Mouse (Mus musculus): Measurements from ENCODE around the gene Psmc3ip. TPM values are rescaled to one million over a fixed set of nuclear protein-coding genes. Genes with fewer than 3 reads are reported as not detected.
A peak's percentile ranks its signal among the peaks of the same experiment; 100 is the strongest.

Psmc3ip gene
- polyA plus RNA-seq, 1 experiment from 2014 or later: 20.6 TPM

DNA sequence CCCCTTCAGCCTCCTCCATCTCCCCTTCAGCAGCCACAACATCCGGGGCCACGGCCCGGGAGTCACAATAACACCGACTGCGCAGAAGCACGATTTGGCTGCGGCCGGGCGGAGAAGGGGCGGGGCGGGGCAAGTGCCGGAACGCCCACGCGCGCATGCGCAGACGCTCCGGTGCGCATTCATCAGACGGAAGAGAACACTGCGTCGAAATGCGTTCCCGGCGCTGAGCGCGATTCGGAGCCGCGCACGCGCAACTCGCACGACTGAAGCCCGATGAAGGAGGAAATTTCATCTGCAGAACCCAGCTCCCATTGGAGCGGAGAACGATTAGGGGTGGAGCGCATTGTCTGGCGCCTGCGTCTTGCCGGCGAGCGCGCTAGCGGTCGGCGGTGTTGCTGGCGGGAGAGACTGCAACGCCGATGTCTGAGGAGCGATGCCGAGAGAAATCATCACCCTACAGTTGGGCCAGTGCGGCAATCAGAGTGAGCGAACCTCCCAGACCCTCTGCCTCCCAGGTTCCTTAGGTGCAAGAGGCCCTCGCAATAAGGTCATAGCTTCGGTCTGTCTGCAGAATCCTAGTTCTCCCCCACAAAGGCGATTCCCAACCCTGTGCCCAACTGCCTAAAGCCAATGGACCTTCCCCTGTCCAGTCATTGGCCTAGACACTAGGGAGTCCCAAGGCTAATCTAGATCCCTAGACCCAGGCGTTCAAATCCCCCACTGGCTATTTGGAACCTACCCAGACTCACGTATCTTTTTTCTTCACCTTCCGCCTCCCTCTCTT is 24.7 kb upstream of the Psmc3ip start, which contains the start of the genes Retreg3 and Tubg1:
Gene Retreg3, minus strand, starts transcription at position 133 of the 784 bp plus-strand sequence.
Gene Tubg1, plus strand, starts transcription at position 178 of the 784 bp plus-strand sequence.
- no peak for TF ChIP-seq CTCF (IDR thresholded peaks at IDR 0.05)
- H3K27me3 ChIP-seq: no peaks in the 10 kb centered on the region
- ChIA-PET POLR2A (interaction anchor here (0.6 to 2.2 kb wide), 7 partner anchors 11 to 196 kb away, joined by 3 to 8 read pairs (median 4); partner anchors contain the start of genes Mlx, Plekhh3, Psmc3ip and Psme3), CTCF (interaction anchor here (1.6 to 2.6 kb wide), 3 partner anchors 14 to 55 kb away, joined by 4 to 5 read pairs (median 5); partner anchors contain the start of gene Ccr10)
- in situ Hi-C loops (cut with MboI; ENCODE audit: low pct_unique_long_range_greater_than_20kb): no loop called here
- peak; percentile 82 for ATAC-seq
- peak; percentile 97 for DNase-seq (ENCODE audit: low read depth, low spot score)

DNA sequence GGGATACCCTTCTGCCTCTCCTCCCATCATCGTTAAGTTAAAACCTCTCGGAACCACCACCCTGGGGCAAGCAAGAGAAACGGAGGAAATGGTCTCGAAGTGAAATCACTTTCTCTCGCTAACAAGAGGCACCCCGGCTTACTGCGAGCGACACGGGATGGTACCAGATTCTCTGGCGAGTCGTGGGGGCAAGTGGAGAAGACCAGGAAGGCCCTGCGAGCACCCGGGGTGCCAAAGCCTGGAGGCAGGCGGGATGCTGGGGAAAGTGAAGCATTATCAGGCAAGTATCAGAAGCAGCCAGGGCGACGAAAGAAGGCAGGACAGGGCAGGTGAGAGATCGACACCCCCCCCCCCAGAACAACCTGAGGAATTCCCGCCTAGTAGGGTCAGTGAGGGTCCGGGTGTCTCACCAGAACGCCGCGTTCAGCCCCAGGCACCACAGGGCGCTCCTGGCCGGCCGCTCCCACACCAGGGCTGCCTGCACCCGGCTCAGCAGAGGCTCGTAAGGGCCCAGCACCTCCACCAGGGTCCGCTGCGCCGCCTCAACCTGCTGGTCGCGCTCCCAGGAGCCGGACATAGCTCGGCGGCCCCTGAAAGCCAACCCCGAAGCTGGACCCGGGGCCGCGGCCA is 24.0 kb upstream of the Psmc3ip start:
- ChIA-PET POLR2A (interaction anchor here (0.6 to 2.2 kb wide), 6 partner anchors 11 to 197 kb away, joined by 3 to 8 read pairs (median 4); partner anchors contain the start of genes Mlx, Plekhh3, Psmc3ip and Psme3), CTCF (interaction anchor here (1.2 to 1.6 kb wide), 3 partner anchors 14 to 55 kb away, joined by 3 to 5 read pairs (median 4); no protein-coding TSS in a partner anchor)
- in situ Hi-C loops (cut with MboI; ENCODE audit: low pct_unique_long_range_greater_than_20kb): no loop called here
- no peak for TF ChIP-seq CTCF (IDR thresholded peaks at IDR 0.05)
- DNase-seq (ENCODE audit: low read depth, low spot score) (no peak), ATAC-seq (peak; percentile 21)
- no peaks in the 10 kb centered on the region for H3K27me3 ChIP-seq

DNA sequence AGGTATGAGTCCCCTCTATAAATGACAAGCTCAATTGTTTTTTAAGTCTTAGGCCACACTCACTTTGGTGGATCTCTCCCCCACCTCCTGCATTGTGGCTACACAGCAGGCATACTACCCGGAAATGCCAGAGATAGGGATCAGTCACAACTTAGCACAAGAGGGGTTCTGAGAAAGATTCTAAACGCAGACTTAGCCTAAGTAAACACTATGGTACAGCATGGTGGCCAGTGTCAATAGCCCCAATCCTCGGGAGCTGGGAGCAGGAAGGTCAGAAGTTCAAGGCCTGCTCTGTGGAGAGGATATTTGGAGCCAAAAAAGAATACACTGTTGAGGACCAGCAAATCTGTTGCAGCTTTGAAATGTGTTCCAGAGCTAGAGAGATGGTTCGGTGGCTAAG is 22.9 kb upstream of the Psmc3ip start:
- no peaks in the 10 kb centered on the region for H3K27me3 ChIP-seq
- CTCF ChIA-PET: interaction anchor here (1.2 to 1.6 kb wide), 5 partner anchors 13 to 56 kb away, joined by 3 to 4 read pairs (median 3); partner anchors contain the start of gene Psmc3ip

DNA sequence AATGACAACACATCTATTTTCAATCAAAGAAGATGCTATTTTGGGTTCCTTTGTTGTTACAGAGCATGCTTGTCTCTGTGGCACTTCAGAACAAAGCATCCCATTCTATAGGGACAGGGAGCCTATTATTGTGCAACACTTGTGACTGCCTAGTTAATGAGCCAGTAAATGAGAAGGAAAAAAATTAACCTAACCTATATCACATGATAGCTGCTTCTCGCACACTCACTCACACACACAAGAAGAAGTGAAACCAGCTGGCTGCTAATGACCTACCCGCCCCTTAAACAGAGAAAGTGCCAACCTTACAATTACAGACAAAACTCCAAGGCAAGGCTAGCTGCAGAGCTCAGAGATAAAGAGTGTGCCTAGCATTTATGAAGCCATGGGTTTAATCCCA is 20.3 kb upstream of the Psmc3ip start:
- in situ Hi-C loops (cut with MboI; ENCODE audit: low pct_unique_long_range_greater_than_20kb): no loop called here
- ChIA-PET POLR2A (interaction anchor here (1.2 kb wide), 1 partner anchor 11 kb away, joined by 3 read pairs; no protein-coding TSS in a partner anchor), CTCF (no interaction called here)
- no peaks in the 10 kb centered on the region for H3K27me3 ChIP-seq
- DNase-seq (ENCODE audit: low read depth, low spot score) (no peak), ATAC-seq (no peak)
- TF ChIP-seq CTCF (IDR thresholded peaks at IDR 0.05): no peak

More for the DNA sequence above, 22.9 kb upstream of the Psmc3ip start:
- DNase-seq (ENCODE audit: low read depth, low spot score) (no peak), ATAC-seq (no peak)
- TF ChIP-seq CTCF (IDR thresholded peaks at IDR 0.05): no peak
- in situ Hi-C loops (cut with MboI; ENCODE audit: low pct_unique_long_range_greater_than_20kb): no loop called here
- POLR2A ChIA-PET: interaction anchor here (0.7 to 2.2 kb wide), 3 partner anchors 23 to 54 kb away, joined by 4 to 8 read pairs (median 4); partner anchors contain the start of genes Plekhh3 and Psmc3ip

DNA sequence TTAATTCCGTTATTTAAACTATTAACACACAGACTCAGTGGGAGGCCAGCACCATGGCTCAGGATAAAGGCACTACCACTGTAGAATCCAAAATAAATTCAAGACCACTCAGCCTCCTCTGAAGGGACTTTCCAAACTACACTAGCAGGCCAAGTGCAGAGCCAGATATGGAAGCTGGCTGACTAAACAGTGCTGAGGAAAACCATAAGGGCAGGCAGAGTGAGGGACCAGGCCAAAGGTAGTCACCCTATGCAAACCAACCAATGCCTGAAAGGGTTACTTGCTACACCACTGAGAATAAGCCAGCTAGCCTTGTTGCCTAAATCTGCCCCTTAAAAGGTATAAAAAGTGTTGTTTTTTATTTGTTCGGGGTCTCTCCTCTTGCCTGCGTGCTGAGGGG is 16.9 kb upstream of the Psmc3ip start:
- POLR2A ChIA-PET: no interaction called here
- CTCF ChIA-PET: no interaction called here
- ATAC-seq: no peak
- in situ Hi-C loops (cut with MboI; ENCODE audit: low pct_unique_long_range_greater_than_20kb): no loop called here
- DNase-seq (ENCODE audit: low read depth, low spot score): no peak
- TF ChIP-seq CTCF (IDR thresholded peaks at IDR 0.05): no peak
- H3K27me3 ChIP-seq: no peaks in the 10 kb centered on the region

DNA sequence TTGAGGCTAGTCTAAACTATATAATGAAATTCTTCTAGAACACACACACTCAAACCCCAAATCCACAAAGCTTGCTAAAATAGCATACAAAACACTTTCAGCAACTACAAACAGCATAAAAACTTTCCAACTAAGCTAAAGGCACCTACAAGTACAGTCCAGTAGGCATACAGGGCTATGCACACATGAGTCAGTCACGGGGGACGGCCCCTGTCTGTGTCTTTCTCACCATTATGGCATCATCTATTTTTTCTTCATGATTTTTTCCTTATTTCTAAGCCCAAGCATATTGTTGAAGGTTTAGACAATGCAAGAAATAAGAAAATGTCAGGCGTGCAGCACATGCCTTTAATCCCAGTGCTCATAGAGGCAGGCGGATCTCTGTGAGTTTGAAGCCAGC is 15.9 kb upstream of the Psmc3ip start:
- ATAC-seq (no peak), DNase-seq (ENCODE audit: low read depth, low spot score) (no peak)
- H3K27me3 ChIP-seq: no peaks in the 10 kb centered on the region
- POLR2A ChIA-PET: interaction anchor here (1.1 kb wide), 1 partner anchor 23 kb away, joined by 4 read pairs; no protein-coding TSS in a partner anchor
- no peak for TF ChIP-seq CTCF (IDR thresholded peaks at IDR 0.05)
- in situ Hi-C loops (cut with MboI; ENCODE audit: low pct_unique_long_range_greater_than_20kb): no loop called here
- CTCF ChIA-PET: interaction anchor here (0.6 kb wide), 1 partner anchor 316 kb away, joined by 3 read pairs; no protein-coding TSS in a partner anchor

DNA sequence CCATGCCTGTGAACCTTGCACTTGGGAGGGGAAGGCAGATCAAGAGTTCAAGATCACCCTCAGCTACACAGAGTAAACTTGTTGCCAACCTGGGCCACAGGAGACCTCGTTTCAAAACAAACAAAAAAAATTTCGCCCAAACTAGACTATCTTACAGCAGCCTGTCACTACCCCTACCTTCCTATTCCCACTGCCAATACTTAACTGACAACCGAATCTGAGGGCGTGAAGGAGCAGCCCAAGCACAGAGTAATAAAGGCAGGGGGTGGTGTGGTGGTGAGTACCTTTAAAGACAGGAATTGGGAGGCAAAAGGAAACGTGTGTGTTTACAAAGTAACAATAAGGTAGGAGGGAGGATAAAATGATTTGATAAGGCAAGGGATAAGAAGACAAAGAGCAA is 15.5 kb upstream of the Psmc3ip start:
- ATAC-seq (no peak), DNase-seq (ENCODE audit: low read depth, low spot score) (no peak)
- POLR2A ChIA-PET: interaction anchor here (1.1 kb wide), 1 partner anchor 23 kb away, joined by 4 read pairs; no protein-coding TSS in a partner anchor
- in situ Hi-C loops (cut with MboI; ENCODE audit: low pct_unique_long_range_greater_than_20kb): no loop called here
- H3K27me3 ChIP-seq: no peaks in the 10 kb centered on the region
- no peak for TF ChIP-seq CTCF (IDR thresholded peaks at IDR 0.05)
- CTCF ChIA-PET: interaction anchor here (0.6 kb wide), 1 partner anchor 316 kb away, joined by 3 read pairs; no protein-coding TSS in a partner anchor

DNA sequence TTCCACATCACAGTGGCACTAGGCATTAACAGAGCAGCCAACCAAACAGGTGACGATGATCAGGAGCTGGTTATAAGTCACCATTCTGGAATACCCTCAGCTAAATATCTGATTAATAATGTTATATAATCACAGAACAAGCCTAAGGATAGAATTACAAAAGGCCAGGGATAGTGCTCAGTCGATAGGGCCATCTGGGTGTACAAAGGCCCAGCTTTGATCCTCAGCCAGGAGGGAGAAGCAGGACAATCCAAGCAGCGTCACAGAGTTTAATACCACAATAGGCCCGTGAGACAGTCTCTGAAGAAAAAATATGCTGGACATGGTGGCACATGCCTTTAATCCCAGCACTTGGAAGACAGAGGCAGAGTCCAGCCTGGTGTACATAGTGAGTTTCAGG is 14.1 kb upstream of the Psmc3ip start:
- no peak for TF ChIP-seq CTCF (IDR thresholded peaks at IDR 0.05)
- in situ Hi-C loops (cut with MboI; ENCODE audit: low pct_unique_long_range_greater_than_20kb): no loop called here
- CTCF ChIA-PET: interaction anchor here (0.9 to 1.4 kb wide), 2 partner anchors 61 to 67 kb away, joined by 3 read pairs; partner anchors contain the start of gene Cntnap1
- H3K27me3 ChIP-seq: no peaks in the 10 kb centered on the region
- ATAC-seq: no peak
- POLR2A ChIA-PET: interaction anchor here (1.0 kb wide), 1 partner anchor 14 kb away, joined by 3 read pairs; the partner anchor contains the start of gene Psmc3ip
- no peak for DNase-seq (ENCODE audit: low read depth, low spot score)

DNA sequence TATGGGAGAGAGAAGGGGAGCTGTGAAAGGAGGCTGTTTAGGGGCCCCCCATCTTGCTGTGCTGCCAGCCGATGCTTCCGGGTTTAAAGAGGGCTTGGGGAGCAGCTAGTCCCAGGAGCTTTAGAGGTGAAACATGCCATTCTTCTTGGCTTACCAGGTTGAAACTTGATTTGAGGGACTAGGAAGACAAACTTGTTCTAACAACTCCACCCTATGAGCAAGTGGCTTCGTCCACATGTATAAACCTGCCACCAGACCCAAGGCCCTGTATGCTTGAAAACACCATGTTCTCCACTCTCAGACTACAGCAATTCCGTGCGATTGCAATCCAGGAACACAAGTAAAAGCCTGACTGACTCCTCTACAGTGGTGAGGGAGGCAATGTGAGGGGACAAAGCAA is 7.8 kb upstream of the Psmc3ip start:
- DNase-seq (ENCODE audit: low read depth, low spot score) (no peak), ATAC-seq (no peak)
- in situ Hi-C loops (cut with MboI; ENCODE audit: low pct_unique_long_range_greater_than_20kb): no loop called here

DNA sequence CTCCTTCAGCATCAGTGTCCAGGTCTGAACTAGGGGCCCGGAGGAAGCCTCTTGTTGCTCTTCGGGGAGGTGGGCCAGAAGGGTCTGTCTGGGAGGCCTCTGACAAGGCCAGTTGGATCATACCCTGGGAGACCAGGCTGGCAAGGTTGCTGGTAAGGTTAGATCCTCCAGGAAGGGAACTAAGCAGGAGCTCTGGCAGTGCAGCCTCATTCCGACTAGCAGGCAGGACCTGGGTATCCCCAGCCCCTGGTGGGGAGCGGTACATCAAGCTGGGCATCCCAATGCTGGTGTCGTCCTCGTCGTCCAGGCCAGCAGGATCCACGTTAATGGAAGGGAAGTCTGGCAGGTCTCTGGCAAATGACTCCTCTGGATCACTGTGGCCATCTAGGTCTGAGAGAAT is 3.0 kb upstream of the Psmc3ip start:
- in situ Hi-C loops (cut with MboI; ENCODE audit: low pct_unique_long_range_greater_than_20kb): no loop called here
- ChIA-PET CTCF (interaction anchor here (1.2 kb wide), 1 partner anchor 10 kb away, joined by 3 read pairs; no protein-coding TSS in a partner anchor), POLR2A (no interaction called here)
- H3K27me3 ChIP-seq: no peaks in the 10 kb centered on the region
- no peak for ATAC-seq
- no peak for DNase-seq (ENCODE audit: low read depth, low spot score)
- no peak for TF ChIP-seq CTCF (IDR thresholded peaks at IDR 0.05)

More for the DNA sequence above, 7.8 kb upstream of the Psmc3ip start:
- no peak for TF ChIP-seq CTCF (IDR thresholded peaks at IDR 0.05)
- ChIA-PET POLR2A (no interaction called here), CTCF (interaction anchor here (1.3 kb wide), 1 partner anchor 89 kb away, joined by 3 read pairs; no protein-coding TSS in a partner anchor)
- no peaks in the 10 kb centered on the region for H3K27me3 ChIP-seq
